Mouse (Mus musculus) spleen, postnatal 4 days (tissue): ENCODE results near the gene Pde4d.

Experiments used
- DNase-seq, 2 experiments: peaks; one replicate each; pipeline ENCODE4 v3.0.0; 2022; ENCODE audit warnings: low spot score in 2 of 2

The Pde4d gene

DNA sequence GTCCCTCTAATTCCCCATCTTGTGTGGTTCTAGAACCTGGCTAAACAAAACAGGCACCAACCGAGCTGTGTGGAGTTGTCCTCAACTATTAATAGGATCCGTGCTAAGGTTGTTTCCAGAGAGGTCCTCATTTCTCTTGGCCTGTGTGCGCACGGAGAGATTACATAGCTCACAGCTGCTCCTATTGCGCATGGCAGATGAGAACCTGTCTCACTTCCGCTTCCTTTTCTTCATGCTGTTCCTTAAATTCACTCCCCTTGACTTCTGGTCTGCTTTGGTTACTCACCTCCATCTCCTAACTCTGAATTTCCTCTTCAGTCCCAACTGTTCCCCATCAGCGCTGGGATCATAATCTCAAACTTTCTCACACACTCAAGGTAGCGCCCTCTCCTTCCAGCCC lies 956.6 kb downstream of the Pde4d start:
- DNase-seq, result no peak

DNA sequence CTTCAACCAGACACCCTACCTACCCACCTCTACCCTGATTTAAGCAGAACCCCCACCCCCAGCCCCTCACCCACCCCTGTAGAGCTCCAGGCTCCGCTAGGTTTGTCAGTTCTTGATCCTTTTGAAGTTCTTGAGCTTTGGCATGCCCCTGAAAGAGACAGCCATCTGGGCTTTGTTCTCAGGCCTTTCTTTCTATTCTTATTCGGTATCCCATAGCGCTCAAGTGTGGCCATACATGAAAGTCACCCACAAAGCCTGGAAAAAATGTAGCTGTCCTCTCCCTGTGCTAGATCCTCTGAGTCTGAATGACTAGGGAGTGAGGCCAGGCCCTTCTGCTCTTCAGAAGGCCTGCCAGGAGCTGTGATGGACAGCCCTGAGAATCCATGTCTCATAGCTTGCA lies 957.6 kb downstream of the Pde4d start:
- DNase-seq, result no peak

DNA sequence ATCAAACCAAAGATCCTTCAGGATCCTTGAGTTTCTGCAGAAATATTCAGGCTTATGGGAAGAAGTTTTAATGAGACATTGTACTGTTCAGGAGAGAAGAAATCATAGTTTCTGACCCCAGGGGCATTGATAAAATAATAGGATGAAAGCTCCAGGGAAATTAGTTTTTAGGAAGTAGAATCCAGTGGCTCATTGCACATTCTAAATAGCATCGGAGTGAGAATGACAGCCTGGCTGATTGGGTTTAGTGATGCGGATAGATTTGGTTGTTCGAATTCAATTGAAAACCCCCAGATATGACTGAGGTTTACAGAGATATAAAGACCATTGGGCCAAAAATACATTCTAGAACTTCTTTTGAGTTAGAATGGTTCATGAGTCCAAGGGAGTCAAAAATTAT lies 970.7 kb downstream of the Pde4d start:
- no peak for DNase-seq

DNA sequence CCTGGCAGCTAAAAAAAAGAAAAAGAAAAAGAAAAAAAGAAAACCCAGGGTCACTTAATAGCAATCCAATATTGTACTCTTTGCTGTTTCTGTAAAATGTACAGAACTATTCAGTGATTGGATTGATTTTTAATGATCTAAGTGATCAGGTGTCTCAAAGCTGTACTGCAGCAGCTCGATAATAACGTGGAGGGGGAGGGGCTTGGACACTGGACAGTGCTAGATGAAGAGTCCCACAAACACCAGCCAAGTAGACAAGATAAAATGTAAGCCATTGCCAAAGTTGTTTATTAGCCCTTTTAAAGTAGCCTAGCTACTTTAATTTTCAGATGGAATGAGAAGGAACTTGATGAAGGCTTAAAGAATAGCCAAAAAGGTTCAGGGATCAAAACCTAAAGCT lies 975.2 kb downstream of the Pde4d start:
- no peak for DNase-seq

DNA sequence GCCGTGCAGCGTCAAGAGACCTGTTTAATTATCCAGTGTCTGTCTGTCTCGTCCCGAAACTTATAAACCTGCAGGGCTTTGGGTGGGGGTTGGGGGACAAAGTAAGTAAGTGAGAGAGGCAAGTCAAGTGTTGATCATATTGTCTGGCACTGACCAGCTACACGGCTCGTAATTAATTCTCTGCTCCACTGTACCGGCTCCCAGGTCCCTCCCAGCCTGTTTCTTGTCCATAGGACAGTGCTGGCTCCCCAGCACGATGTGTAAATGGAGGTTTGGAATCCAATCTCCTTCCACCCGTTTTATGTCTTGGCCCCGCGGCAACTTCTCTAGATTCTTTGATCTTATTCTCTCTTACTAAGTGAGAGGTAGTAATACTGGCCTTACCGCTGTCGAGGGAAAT lies 975.8 kb downstream of the Pde4d start:
- DNase-seq, result no peak

DNA sequence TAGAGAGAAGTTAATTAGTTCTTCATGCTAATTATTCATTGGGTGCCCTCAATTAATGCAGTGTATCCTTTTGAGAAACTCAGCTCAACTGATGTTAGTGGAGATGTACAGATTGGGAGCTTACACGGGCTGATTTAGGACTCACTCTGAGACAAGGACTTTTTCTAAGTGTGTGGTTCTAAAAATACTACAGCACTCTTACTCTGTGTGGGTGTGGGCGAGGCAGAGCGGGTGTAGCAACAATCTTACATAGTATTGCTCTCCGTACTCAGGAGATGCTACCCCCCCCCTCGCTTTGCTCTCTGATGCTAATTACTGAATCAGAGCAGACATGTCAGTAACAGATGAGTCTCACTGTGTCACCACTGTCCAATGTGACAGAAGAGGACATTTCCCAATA lies 976.3 kb downstream of the Pde4d start:
- no peak for DNase-seq

DNA sequence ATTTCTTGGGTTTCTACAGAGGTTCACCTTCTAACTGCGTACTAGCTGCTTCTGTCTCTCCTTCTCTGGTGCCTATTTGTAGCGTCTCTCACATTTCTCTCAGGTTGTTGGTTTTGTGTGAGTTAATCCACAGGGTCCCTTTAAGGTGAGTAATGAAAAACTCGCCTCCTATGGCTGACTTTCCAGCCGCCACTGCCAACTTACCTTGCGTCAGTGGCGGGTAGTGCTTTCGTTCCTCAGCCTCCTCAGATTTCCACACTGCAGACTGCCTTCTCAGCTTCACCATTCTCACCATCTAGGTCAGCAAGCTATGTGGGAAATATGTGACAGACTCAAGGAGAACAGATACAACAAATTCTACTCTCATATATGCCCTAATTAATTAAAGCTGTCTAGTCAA lies 977.8 kb downstream of the Pde4d start:
- no peak for DNase-seq

DNA sequence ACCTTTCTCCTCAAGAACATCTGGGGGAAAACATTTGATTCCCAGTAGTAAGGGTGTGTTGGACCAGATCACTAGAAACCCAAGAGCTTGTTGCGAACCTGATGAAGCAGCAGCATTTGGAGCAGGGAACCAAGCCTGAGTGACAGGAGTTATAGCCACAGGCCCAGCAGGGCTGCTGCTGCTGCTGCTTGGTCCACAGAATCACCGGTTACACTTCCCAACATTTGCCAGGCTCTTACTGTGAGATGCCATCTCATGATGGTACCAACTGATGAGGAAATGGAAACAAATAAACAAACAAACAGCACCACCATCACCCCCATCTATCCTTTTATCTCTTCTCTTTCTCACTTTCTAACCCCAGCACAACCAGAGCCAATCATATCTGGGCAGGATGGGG lies 979.8 kb downstream of the Pde4d start:
- no peak for DNase-seq

DNA sequence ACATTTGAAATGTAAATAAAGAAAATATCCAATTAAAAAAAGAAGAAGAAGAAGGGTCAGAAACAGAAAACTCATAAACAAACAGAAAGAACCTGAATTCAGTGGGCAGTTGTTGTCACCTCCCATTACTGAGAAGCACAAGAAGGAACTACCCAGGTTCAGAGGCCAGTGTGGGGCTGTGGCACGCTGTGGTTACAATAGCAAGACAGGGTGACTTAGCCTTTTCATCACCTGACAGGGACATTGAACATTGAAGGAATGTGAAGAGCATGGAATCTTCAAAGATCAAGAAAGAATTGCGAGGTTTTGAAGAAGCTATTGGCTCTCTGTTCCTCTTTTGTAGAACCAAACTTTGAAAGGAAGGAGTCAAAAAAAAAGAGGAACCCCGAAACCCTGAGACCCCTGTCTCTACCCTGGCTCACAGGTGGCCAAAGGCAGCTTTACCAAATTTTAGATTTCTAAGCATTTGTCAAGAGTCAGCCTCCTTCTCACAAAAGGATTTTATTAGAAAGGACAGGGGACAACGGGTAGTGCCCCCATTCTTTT lies 987.6 kb downstream of the Pde4d start:
- peak in 1 of 2 experiments; percentile 55 for DNase-seq

DNA sequence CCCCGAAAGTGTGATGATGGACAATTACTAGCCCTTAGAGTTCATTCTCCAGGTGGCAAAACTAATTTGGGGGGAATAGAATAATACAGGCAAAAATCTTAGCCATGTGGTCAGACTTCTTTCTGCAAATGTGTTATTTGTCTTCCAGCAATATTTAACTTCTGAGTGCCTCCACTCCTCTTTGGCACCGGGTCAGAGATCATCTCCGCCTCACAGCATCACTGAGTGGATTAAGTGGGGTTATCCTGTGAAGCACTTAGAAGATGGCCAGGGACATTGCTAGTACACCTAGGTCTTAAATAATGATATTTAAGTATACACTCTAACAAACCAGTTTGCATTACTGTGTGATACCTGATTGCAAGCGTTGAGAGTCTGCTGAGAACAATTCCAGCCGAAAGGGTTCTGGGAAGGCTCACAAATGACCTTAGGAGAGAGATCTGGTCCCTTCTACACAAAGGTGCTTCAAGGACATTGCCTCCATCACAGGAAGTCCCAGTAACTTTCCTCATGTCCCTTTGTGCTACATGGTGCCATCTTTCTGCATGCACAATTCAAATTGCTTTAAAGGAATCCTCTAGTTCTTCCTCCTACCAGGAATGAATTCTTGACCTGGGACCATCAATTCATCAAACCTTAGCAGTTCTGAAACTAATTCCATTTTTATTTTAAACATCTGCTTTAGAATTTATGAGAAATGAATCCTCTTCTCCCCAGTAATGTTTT lies 989.9 kb downstream of the Pde4d start:
- no peak for DNase-seq

DNA sequence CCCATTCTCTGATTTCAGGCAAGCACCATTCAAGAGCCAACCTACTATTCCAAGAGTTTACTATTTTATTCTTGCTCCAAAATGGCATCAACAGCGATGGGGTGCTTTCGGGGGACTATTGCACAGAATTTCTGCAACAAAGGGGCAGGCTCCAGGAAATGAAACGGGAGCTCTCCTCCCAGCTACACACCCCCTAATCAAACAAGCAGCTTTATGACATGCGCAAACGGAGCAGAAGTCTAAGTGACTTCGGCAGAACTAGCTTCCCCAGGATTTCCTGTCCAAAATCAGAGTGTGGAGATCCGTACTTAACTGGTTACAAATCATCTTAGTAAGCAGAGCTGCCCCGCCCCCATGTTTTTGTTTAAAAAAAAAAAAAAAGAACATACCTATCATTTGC lies 990.6 kb downstream of the Pde4d start:
- peak in 1 of 2 experiments; percentile 20 for DNase-seq

DNA sequence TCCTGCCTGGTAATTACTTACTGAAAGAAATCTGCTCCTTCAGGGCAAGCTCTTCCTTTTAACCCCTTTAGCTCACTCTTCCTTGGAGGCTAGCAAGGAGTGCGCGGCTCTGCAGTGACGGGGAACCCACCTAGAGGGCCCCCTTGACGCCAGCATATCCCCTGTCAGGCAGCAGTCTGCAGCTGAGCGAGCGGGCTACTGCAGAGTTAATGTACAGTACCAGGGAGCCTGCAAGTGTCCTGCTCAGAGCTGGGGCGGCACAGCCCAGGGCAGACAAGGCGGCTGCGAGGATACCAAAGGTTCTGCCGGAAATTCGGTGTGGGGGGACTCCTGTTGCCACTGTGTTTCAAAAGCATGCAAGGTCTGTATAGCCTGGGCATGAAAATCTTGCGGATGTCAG lies 991.1 kb downstream of the Pde4d start:
- DNase-seq, result peak; percentile 51 to 76

DNA sequence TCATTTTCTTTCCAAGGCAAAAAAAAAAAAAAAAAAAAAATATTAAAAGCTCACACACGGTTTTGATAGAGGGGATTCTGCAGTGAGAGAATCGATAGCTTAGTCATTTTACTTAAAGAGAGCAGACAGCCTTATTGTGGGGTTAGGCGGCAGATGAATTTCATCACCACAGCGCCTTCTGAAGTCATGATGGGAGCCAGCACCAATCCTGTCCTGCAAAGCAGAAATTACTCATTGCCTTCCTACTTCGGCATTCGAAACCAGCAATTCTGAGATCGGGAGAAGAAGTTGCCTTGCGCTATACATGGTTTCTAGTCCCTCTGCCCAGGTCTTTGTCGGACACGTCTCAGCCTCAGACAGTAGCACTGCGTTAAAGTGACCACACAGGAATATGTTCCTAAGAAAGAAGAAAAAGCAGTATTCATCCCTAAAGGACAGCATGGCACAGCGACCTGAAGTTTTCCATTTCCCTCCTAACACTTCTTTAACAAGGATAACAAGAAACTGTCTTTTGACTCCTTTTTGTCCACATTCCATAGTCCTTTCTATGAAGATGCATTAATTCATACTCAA lies 991.7 kb downstream of the Pde4d start:
- no peak for DNase-seq

DNA sequence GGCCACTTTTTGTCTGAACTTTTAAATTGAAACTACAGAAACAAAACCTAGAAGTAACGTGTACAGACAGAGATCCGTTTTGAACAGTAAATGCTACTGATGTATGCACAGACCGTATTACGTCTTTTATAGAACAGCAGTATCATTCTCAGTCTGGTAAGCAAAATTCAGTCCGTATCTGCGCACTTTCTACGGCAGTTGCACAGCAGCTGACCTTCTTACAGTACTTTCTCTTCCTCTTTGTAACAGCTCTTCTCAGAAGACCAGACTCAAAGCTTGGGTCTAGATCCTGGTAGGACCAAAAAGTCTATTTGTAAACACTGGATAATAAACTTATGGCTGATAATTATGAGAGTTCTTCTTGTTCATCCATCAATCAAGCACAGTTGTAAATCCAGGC lies 996.4 kb downstream of the Pde4d start:
- no peak for DNase-seq

DNA sequence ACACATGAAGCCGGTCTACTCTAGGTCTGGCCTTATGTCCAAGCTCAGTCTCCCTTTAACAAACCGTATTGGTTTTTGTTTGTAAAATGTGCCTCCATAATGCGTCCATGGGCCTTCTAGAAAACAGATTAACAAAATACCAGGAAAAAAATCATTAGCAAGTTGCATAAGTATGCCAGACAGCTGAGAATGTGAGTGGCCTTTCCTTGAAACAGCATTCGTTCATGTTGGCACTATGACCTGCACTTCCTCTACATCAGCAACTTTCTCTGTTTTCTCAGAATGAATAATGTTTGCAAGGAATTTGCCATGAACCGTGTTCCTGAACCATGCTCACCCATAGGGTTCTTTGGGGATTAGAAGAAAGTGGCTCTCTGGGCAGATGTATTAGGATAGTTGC lies 998.4 kb downstream of the Pde4d start:
- DNase-seq, result no peak

DNA sequence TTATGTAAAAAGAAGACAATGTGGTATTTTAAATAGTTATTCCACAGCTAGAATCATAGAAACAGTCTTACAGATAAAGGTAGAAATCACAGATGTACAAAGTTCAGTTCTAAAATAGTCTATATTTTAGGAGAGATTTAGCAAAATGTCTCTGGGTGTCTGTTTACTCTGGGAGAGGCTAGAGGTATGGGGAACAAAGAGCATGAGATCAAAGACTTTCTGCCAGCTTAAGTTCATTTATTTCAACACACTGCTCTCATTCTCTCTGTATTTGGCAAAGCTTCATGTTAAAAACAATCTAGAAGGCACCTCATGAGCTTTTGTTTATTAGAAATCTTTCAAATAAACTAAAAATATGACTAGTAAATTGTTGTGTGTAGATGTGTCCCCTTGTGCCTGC lies 1024.6 kb downstream of the Pde4d start:
- no peak for DNase-seq

DNA sequence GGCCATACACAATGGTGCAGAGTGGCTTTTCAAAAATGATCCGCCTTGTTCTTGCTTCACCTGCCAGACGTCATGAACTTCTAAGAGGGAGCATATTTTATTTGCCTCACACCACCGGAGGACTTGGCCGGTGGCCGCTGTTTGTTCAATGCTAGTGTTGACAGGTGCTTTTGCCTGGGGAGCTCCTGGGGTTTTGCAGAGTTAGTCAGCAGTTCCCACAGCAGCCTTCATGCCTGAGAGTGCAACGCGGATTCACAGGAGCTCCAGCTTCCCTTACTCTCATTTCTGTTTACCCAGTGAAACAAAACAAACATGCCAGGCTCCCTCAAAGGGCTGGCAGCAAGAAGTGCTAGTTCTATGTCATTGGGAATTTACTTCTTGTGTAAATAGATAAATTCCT lies 1031.7 kb downstream of the Pde4d start:
- no peak for DNase-seq

DNA sequence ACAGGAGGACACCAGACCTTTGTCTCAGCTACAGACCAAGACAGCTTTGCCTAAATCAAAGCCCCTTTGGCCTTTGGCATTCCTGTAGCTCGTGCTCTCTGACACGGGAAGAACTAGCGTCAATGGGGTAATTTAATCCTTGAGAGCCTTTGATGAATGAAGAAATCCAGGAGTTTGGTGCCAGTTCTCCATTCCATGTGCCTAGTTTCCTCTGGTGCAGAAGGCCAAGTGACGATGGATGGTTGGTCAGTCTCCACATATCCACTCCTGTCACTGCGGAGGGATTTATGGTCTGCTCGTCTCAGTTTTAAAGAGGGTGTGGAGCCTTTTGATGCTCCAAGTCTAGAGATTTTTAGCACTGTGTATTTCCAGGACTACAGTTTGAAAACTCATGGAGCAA lies 1036.4 kb downstream of the Pde4d start:
- DNase-seq, result no peak

DNA sequence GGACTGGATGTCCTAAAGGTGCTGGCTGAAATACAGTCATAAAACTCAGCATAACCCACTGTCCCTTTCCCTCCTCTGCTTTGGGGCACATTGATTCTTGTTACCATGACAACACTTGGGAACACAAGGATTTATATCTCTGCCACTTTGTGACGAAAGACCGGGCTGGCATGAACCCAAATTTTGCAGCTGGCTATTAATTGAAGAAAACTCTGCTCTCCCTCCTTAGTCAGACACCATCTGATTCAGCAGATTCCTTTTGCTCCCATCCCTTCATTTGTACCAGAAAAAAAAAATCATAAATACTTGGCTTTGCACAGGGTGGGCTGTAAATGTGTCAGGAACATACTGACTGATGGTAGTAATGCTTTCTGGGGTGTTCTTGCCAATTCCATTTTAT lies 1037.6 kb downstream of the Pde4d start:
- no peak for DNase-seq

DNA sequence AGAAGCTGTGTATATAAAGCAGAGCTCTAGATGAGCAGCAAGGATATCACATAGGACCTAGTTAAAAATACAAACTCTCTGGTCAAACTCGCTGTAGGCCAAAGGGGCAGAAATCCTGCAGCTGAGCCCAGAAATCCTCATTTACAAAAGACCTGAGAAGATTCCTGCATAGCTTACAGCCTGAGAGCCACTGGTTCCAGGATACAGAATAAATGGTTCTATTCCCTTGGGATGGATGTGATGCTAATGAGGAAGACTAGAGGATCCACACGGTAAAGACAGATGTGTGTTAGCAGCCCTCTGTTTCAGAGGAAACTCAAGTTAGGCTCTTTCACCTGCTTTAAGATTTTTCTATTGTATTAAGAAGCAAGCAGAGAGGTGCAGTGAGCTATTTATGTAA lies 1041.1 kb downstream of the Pde4d start:
- no peak for DNase-seq

DNA sequence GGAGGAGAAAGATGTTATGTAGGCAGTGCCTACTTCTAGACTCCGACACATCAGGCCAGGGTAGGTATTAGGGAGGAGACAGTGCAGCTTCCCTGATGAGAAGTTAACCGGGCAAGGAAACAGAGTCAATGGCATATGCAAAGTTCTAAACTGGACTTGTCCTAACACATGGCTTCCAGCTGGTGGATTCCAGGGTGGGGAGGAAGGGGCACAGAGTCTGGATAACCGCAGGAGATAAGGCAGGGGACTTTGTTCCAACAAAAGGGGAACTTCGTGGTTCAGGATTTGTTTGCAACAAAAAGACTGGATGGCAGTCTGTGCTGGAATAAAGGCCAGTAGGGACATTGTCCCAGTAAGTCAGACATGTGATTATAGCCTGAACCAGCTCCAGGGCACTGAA lies 1042.1 kb downstream of the Pde4d start:
- no peak for DNase-seq

DNA sequence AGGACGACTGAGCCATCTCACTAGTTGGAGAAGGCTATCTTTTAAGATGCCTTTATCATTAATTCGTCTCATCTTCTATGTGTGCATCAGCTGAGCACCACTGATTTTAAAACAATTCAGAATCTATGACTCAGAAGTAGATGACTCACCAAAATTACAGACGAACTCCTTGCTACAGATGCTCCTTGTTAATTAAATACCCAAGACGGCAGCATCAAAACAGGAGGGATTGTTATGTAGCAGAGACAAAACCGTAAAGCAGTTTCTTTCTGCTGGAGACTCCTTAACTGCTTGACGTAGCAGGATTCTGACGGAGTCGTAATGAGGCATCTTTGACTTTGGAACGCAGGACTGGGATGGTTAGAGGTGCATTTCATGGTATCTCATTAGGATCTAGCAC lies 1050.6 kb downstream of the Pde4d start:
- DNase-seq, result no peak

DNA sequence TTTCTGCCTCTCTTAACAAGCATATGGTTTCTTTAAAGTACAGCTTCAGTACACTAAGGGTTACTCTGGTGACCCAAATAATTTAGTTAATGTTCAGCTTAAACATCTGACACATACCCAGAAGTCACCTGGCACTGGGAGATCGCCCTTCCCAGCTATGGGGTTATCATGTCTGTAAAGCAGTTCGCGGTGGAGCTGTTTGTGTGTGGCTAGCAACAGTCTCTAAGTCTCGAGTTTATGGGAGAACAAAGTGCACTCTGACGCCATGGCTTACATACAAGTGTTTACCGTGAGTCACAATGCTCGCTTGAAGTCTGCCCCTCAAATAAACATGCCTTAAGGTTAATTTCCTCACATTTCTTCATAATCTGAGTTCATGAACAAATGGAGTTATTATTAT lies 1053.0 kb downstream of the Pde4d start:
- DNase-seq, result no peak

DNA sequence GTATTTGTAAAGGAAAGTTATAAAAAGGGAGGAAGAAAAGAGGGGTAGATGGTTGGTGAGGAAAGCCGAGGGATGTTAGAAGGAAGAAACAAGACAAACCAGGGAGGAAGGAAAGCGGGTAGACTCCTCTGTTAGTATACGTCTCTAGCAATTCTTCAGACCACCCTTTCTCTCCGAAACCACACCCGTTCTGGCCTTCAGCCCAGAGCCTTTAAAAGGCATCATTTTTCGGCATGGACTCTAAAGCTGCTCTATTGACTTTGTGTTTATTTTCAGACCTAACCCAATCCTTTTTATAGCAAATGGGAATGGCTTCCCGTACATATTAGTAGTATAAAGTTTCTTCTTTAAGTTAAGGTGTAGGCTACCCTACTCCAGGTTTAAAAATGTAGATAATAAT lies 1057.0 kb downstream of the Pde4d start:
- DNase-seq, result no peak
